Mouse (Mus musculus) urinary bladder, adult 18-20 months (tissue): ENCODE data around the gene Hist1h1a.
A peak's percentile ranks its signal among the peaks of the same experiment; 100 is the strongest.
"Not testable (repeated sequence)": the region's sequence is repeated elsewhere in the genome, so short reads cannot be mapped to it uniquely, and the experiment has no call there.

Experiments used
- DNase-seq, 2 experiments: peaks; one replicate each; pipeline ENCODE4 v3.0.0; 2022; ENCODE audit warnings: low spot score in 2 of 2, mixed read lengths in 2 of 2

The Hist1h1a gene

GRCm38 (mm10) chr13:23759916-23760239 is 3.6 kb upstream of the Hist1h1a start:
- DNase-seq: no peak

GRCm38 (mm10) chr13:23760240-23760971 is 3.1 kb upstream of the Hist1h1a start:
- DNase-seq: no peak

GRCm38 (mm10) chr13:23760972-23761864 is 2.2 kb upstream of the Hist1h1a start, which contains the start of gene Hist1h4a:
Gene Hist1h4a, minus strand, starts transcription at chr13:23761230.
- DNase-seq: peak; percentile 90 to 98

GRCm38 (mm10) chr13:23761871-23762821 is 1.3 kb upstream of the Hist1h1a start, which contains the start of gene Hist1h3a:
Gene Hist1h3a, minus strand, starts transcription at chr13:23762386.
- DNase-seq: peak; percentile 27 to 52

GRCm38 (mm10) chr13:23763242-23763585 is 252 bp upstream of the Hist1h1a start:
- DNase-seq: no peak

GRCm38 (mm10) chr13:23764324-23765171 is 1.1 kb downstream of the Hist1h1a start:
- DNase-seq: no peak

- DNase-seq: no peak
Observed at GRCm38 (mm10) chr13:23765172-23765513, 1.7 kb downstream of the Hist1h1a start.

GRCm38 (mm10) chr13:23766772-23767171 is 3.3 kb downstream of the Hist1h1a start:
- no peak for DNase-seq

- no peak for DNase-seq
Observed at GRCm38 (mm10) chr13:23768834-23769397, 5.5 kb downstream of the Hist1h1a start.

- DNase-seq: not testable (repeated sequence)
Observed at GRCm38 (mm10) chr13:23769613-23770012, 6.1 kb downstream of the Hist1h1a start, which contains the start of gene Trim38. Gene Trim38, plus strand, starts transcription at chr13:23769913.

- DNase-seq: no peak
Observed at GRCm38 (mm10) chr13:23772561-23773313, 9.3 kb downstream of the Hist1h1a start.

- no peak for DNase-seq
Observed at GRCm38 (mm10) chr13:23778339-23778738, 14.9 kb downstream of the Hist1h1a start.

- DNase-seq: no peak
Observed at GRCm38 (mm10) chr13:23779025-23779424, 15.6 kb downstream of the Hist1h1a start.

GRCm38 (mm10) chr13:23792520-23792919 is 29.1 kb downstream of the Hist1h1a start:
- DNase-seq: peak in 1 of 2 experiments; percentile 6

GRCm38 (mm10) chr13:23799405-23799804 is 35.9 kb downstream of the Hist1h1a start:
- DNase-seq: no peak

GRCm38 (mm10) chr13:23804532-23804931 is 41.1 kb downstream of the Hist1h1a start:
- no peak for DNase-seq

- no peak for DNase-seq
Observed at GRCm38 (mm10) chr13:23806422-23807052, 43.1 kb downstream of the Hist1h1a start, which contains the start of gene Slc17a2. Gene Slc17a2, plus strand, starts transcription at chr13:23806993.
